Mouse (Mus musculus) kidney, adult 2 months (tissue): ENCODE measurements around the gene Commd6.

Source experiments
- CTCF ChIP-seq: fragments of 200-500 bp; conservative IDR thresholded peaks from 2 replicates; pipeline ENCODE4 v1.5.1; 2011; ENCODE audit warnings: low read depth, mild to moderate bottlenecking, control low read depth, low read length, moderate library complexity, mixed read lengths; ENCODE audit not compliant: insufficient read depth, insufficient read length
- POLR2A ChIP-seq: fragments of 200-500 bp; IDR thresholded peaks from one replicate; pipeline ENCODE4 v1.6.1; 2011; ENCODE audit warnings: low read depth, low read length, control low read depth

GRCm38 (mm10) chr14:101608519-101609368, 31.7 kb downstream of the Commd6 start, which contains the start of gene Tbc1d4:
- TF ChIP-seq CTCF (peak; percentile 63), POLR2A (peak; percentile 17)
